In the genomic region with DNA sequence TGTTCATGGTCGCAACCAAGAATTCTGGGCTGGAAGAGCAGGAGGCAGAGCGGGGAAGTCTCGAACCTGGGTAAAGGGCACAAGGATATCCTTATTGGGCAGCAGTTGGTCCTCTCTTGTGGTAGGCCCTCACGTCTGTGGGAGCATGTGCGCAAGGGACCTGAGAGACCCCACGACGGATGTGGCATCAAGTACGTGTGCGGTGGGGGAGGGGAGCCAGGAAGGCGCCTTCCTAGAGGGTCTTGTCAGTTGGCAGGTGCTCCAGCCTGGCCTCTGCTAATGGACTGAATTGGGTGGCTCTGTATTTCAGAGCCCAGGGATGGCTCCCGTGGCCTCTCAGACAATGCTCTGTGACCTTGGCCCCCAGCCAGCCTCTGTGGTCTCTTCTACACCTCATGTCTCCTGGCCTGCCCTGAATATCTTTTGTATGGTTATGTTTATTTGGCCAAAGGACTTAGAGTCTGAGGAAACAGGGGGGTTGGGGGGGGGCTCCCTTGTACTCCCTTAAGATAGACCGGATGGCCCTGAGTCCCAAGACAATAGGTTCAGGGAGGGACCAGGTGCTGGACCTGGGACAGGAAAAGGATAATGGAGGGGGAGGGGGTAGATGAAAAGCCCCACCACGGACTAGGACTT, we compare ENCODE assay signal across 11 mouse cellular contexts.
DNase-seq lines count a peak whose midpoint lies in the region; ATAC-seq and TF ChIP-seq lines count a peak whose summit lies in the region.
"Had no signal": no experiment of that assay in that cellular context is flagged by ENCODE, and none has a peak within 500 bp of the region (broad histone marks: within the 10 kb centered on the region; RNA-seq: fewer than 3 reads in every experiment).

No protein-coding gene starts in this region.

- H3K4me1 ChIP-seq in lung, adult 2 months (ENCODE audit: control insufficient read depth, insufficient read depth, low read length) = peaks cover 19% of the 10 kb centered on the region
- H3K4me1 ChIP-seq in heart, embryonic 15.5 days (replicated peaks) = peaks cover 60% of the 10 kb centered on the region
- H3K4me1 ChIP-seq in limb, embryonic 10.5 days = peaks cover 85% of the 10 kb centered on the region

- TF ChIP-seq POLR2A in lung, adult 2 months (IDR thresholded peaks at IDR 0.05; ENCODE audit: borderline replicate concordance, extremely low read depth, low read depth, low read length) = no peak

- no peak for TF ChIP-seq CTCF in lung, adult 2 months (IDR thresholded peaks at IDR 0.05; ENCODE audit: insufficient read depth, low read length)

- no peak overlapping the region for H3K27ac ChIP-seq in heart, embryonic 15.5 days
- 0 out of 2 replicates have a peak overlapping the region, but pooled peaks have one; percentile 4 for H3K27ac ChIP-seq in limb, embryonic 10.5 days
- H3K27ac ChIP-seq: midbrain, embryonic 13.5 days had no signal

- H3K9ac ChIP-seq in heart, embryonic 15.5 days = no peak overlapping the region
- H3K9ac ChIP-seq: forebrain, postnatal 0 days; hindbrain, embryonic 13.5 days; midbrain, embryonic 13.5 days had no signal

- H3K4me3 ChIP-seq in lung, adult 2 months (replicated peaks; ENCODE audit: extremely low read depth, low read depth, low read length) = no peak overlapping the region
- H3K4me3 ChIP-seq in heart, embryonic 15.5 days = no peak overlapping the region
- no peak overlapping the region for H3K4me3 ChIP-seq in limb, embryonic 10.5 days
- H3K4me3 ChIP-seq: hindbrain, embryonic 13.5 days; midbrain, embryonic 13.5 days had no signal

- no peaks in the 10 kb centered on the region for H3K9me3 ChIP-seq in heart, embryonic 15.5 days (replicated peaks)
- H3K9me3 ChIP-seq in limb, embryonic 10.5 days (replicated peaks) = no peaks in the 10 kb centered on the region
- H3K9me3 ChIP-seq: hindbrain, embryonic 13.5 days; midbrain, embryonic 13.5 days had no signal

- no peak overlapping the region for H3K4me2 ChIP-seq in heart, embryonic 15.5 days
- H3K4me2 ChIP-seq: hindbrain, embryonic 13.5 days; midbrain, embryonic 13.5 days had no signal

- WGBS in lung, adult 2 months = 68% methylated on average over 13 of the region's 13 CpGs
- 82% methylated on average over 13 of the region's 13 CpGs for WGBS in heart, embryonic 15.5 days
- 91% methylated on average over 13 of the region's 13 CpGs for WGBS in limb, embryonic 10.5 days

- 0 out of 2 replicates have a peak, but pooled peaks have one; percentile 10 for ATAC-seq in heart, embryonic 15.5 days (replicated peaks; ENCODE audit: insufficient number of reproducible peaks, insufficient read depth, low FRiP score, low read depth)
- ATAC-seq: forebrain, postnatal 0 days; midbrain, embryonic 13.5 days had no signal

- no peaks in the 10 kb centered on the region for H3K36me3 ChIP-seq in heart, embryonic 15.5 days
- H3K36me3 ChIP-seq in limb, embryonic 10.5 days = no peaks in the 10 kb centered on the region
- H3K36me3 ChIP-seq: hindbrain, embryonic 13.5 days; midbrain, embryonic 13.5 days had no signal

- no peaks in the 10 kb centered on the region for H3K27me3 ChIP-seq in heart, embryonic 15.5 days
- H3K27me3 ChIP-seq in limb, embryonic 10.5 days (ENCODE audit: low read depth, poor library complexity, severe bottlenecking) = peaks cover 34% of the 10 kb centered on the region
- H3K27me3 ChIP-seq: hindbrain, embryonic 13.5 days; midbrain, embryonic 13.5 days had no signal

- peak; percentile 55 to 73 for DNase-seq in lung, adult 18-20 months
- no peak for DNase-seq in lung, adult 2 months
- no peak for DNase-seq in limb, embryonic 10.5 days (ENCODE audit: low spot score)
- DNase-seq in thymus, postnatal 36 days = peak; percentile 67 to 81
- DNase-seq in right cerebral cortex, postnatal 10 days (ENCODE audit: low spot score in 2 of 2) = no peak
- no peak for DNase-seq in left cerebral cortex, adult 18-20 months (ENCODE audit: low spot score in 2 of 2)
- DNase-seq: embryo, embryonic 11 days; forebrain, postnatal 0 days had no signal

Comparison
In these comparisons a context has a peak if more than half of its experiments do, and no peak if none do; other contexts are left out.
1. DNase-seq: peak in lung, adult 18-20 months (2 of 2) and thymus, postnatal 36 days (2 of 2); none in lung, adult 2 months (single experiment), limb, embryonic 10.5 days (single experiment), right cerebral cortex, postnatal 10 days (0 of 2) and left cerebral cortex, adult 18-20 months (0 of 2).